Mouse (Mus musculus): ENCODE results near the gene Utp20.

- no peak for TF ChIP-seq CTCF (IDR thresholded peaks at IDR 0.05; ENCODE audit: control insufficient read depth, insufficient read depth, insufficient replicate concordance, low read depth, low read length)
- peak; percentile 55; the same call in 1 of the 2 replicates for TF ChIP-seq POLR2A (IDR thresholded peaks at IDR 0.05; ENCODE audit: control insufficient read depth, low read depth, low read length)
Observed at GRCm38 (mm10) chr10:88730571-88731495, 95.8 kb downstream of the Utp20 start, which contains the start of gene Arl1.
